Mouse (Mus musculus) liver, adult 2 months (tissue): ENCODE data around the gene Fnip1. TPM values are rescaled to one million over a fixed set of nuclear protein-coding genes. Genes with fewer than 3 reads are reported as not detected.

Experiments
- DNase-seq: peaks from one replicate; pipeline ENCODE4 v3.0.0-alpha.2; 2011; ENCODE audit warnings: low read depth, low spot score; ENCODE audit errors: extremely low read depth
- H3K27ac ChIP-seq: fragments of 200-500 bp; replicated peaks from 2 replicates; pipeline ENCODE4 v1.5.1; 2012; ENCODE audit warnings: low read depth, mild to moderate bottlenecking, control low read depth, inconsistent platforms, low read length; ENCODE audit not compliant: insufficient read depth
- H3K27me3 ChIP-seq: fragments of 200-500 bp; 2 replicates; pipeline ENCODE4 v1.6.1; 2012; ENCODE audit warnings: mild to moderate bottlenecking, moderate library complexity, low read length, inconsistent platforms; ENCODE audit not compliant: control insufficient read depth, insufficient read depth
- H3K36me3 ChIP-seq: fragments of 200-500 bp; 2 replicates; pipeline ENCODE4 v1.6.1; 2012; ENCODE audit warnings: low read length, inconsistent platforms; ENCODE audit not compliant: control insufficient read depth, insufficient read depth
- H3K4me1 ChIP-seq: fragments of 200-500 bp; 2 replicates; pipeline ENCODE4 v1.6.1; 2011; ENCODE audit warnings: low read length; ENCODE audit not compliant: control insufficient read depth, insufficient read depth
- H3K4me3 ChIP-seq: fragments of 200-500 bp; 2 replicates; pipeline ENCODE4 v1.5.1; 2011; ENCODE audit warnings: low read depth, mild to moderate bottlenecking, control low read depth, low read length, moderate library complexity; ENCODE audit not compliant: insufficient read depth
- H3K79me2 ChIP-seq: fragments of 200-500 bp; 2 replicates; pipeline ENCODE4 v1.6.1; 2012; ENCODE audit warnings: inconsistent platforms, mild to moderate bottlenecking, low read length, moderate library complexity; ENCODE audit not compliant: control insufficient read depth, insufficient read depth
- H3K9ac ChIP-seq: fragments of 200-500 bp; 2 replicates; pipeline ENCODE4 v1.6.1; 2012; ENCODE audit warnings: low read depth, mild to moderate bottlenecking, control low read depth, inconsistent platforms, low read length
- CTCF ChIP-seq: fragments of 200-500 bp; IDR thresholded peaks from 2 replicates; pipeline ENCODE4 v1.5.1; 2011; ENCODE audit warnings: low read depth, low read length, control low read depth
- POLR2A ChIP-seq: fragments of 200-500 bp; IDR thresholded peaks from 2 replicates; pipeline ENCODE4 v1.6.1; 2011; ENCODE audit warnings: low read length, control low read depth; ENCODE audit not compliant: insufficient read depth; ENCODE audit errors: extremely low read depth
- WGBS: fragments of 180-500 bp; shearing (Covaris S2); methylation state at CpG from one replicate; pipeline ENCODE4 v1.1.7; 2018; 5-methylcytosine and 5-hydroxymethylcytosine counted together
- polyA plus RNA-seq: library from polyadenylated mRNA; depleted of rRNA; stranded (reverse); fragments of >200 nt; gene quantifications from 2 replicates; pipeline ENCODE4 v1.2.3, GENCODE M21; 2012
- total RNA-seq: library from RNA; depleted of rRNA; stranded (reverse); fragments of >200 nt; gene quantifications from 2 replicates; pipeline ENCODE4 v1.2.3, GENCODE M21; 2014

Fnip1 gene
- total and polyA plus RNA-seq, 2 experiments, result 2.3 to 42.5 TPM

DNA sequence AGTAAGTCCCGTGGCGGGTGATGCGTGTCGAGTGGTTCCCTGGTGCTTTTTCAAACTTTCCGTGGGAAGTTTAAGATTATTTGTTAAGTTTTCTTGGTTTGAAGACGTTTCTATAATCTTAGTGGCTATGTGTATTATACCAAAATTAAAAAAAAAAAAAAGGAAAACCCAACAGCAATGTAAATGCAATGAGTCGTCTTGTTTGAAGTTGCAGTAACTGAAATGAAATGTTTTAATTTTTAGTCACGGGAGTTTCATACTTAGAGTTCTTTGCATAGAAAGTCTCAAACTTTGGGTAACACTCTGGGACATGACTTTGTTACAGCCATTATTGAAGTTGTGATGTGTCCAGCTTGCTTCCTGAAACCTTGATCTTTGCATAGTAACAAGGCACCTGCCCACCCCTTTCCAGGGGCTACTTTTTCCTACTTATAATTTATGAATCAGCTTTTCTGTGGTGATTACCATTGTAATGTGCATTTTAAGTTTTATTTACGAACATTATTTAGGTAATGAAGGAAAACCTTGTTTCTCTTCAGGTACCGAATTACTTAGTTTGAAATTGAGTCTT, 85.5 kb downstream of the Fnip1 start:
- no peak for TF ChIP-seq CTCF
- no peak for TF ChIP-seq POLR2A
- H3K79me2 ChIP-seq, result peaks cover 3% of the 10 kb centered on the region; the same call in 1 of the 2 replicates
- H3K36me3 ChIP-seq, result no peaks in the 10 kb centered on the region
- H3K4me1 ChIP-seq, result peaks cover 3% of the 10 kb centered on the region; the same call in 1 of the 2 replicates
- H3K27ac ChIP-seq, result peak overlapping the region; percentile 72
- H3K4me3 ChIP-seq, result peak overlapping the region; percentile 83
- no peak for DNase-seq
- WGBS, result 11% methylated on average over 10 of the region's 10 CpGs
- H3K27me3 ChIP-seq, result no peaks in the 10 kb centered on the region
- H3K9ac ChIP-seq, result peak overlapping the region; percentile 87

DNA sequence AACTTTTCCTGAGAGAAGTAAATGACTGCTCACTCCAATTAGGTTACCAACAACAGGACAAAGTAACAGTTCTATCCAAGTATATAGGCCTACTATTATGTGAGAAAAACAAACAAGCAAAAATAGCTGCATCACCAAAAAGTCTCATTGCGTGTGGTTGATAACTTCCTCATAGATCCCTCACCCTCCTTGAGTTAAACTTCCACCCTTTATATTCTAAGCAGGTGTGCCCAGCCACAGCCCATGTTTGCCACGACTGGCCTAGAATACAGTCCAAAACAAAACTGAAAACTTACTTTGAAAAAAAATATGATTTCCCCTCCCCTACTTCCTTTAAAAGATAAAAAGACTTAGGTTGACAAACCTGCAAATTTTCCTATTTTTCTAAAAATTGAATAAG, 90.0 kb downstream of the Fnip1 start:
- H3K4me1 ChIP-seq, result peaks cover 3% of the 10 kb centered on the region; the same call in 1 of the 2 replicates
- DNase-seq, result no peak
- no peak overlapping the region for H3K4me3 ChIP-seq
- TF ChIP-seq CTCF (no peak), POLR2A (no peak)
- H3K27ac ChIP-seq, result no peak overlapping the region
- WGBS, result 66% methylated on average over 2 of the region's 2 CpGs
- peaks cover 13% of the 10 kb centered on the region; the same call in 1 of the 2 replicates for H3K79me2 ChIP-seq
- H3K9ac ChIP-seq, result no peak overlapping the region
- no peaks in the 10 kb centered on the region for H3K27me3 ChIP-seq
- H3K36me3 ChIP-seq, result no peaks in the 10 kb centered on the region

DNA sequence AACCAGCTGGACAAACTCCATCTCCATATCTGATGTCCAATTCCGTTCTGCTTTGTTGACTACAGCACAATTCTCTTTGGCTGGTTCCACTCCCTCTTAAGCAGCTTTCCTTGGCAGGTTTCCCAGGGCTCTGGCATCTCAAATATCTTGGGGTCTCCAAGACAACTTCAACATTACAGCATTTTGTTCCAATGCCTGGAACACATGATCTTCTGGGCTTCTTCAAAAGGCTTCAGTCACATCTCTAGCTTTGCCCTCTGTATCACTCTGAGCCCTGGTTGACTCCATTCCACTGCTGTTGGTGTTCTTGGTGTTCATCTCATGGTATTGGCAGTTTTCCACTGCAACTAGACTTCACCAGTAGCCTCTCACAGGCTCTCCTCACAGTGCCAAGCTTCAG, 92.4 kb downstream of the Fnip1 start:
- Histone ChIP-seq H3K4me1 (no peaks in the 10 kb centered on the region; the same call in 1 of the 2 replicates), H3K27ac (no peak overlapping the region), H3K9ac (no peak overlapping the region), H3K79me2 (peaks cover 10% of the 10 kb centered on the region; the same call in 1 of the 2 replicates), H3K4me3 (no peak overlapping the region), H3K36me3 (no peaks in the 10 kb centered on the region), H3K27me3 (no peaks in the 10 kb centered on the region)
- WGBS, result 59% methylated on average over 1 of the region's 1 CpGs
- no peak for DNase-seq
- TF ChIP-seq CTCF (no peak), POLR2A (no peak)

DNA sequence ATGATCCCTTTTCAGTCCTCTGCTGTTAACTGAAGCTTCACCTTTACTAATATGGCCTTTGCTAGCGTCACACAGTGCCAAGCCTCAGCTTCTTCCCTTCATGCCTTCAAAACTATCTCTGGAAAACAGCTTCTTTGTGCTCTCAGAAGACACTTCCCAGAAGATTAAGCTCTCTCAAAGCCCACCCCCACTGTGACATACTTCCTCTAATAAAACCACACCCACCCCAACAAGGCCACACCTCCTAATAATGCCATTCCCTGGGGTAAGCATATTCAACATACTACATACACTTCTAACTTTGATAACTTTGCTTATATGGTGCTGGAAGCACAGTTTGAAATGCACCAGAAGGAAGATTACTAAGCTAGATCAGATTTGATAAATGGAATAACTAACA, 92.9 kb downstream of the Fnip1 start:
- Histone ChIP-seq H3K4me1 (no peaks in the 10 kb centered on the region; the same call in 1 of the 2 replicates), H3K9ac (no peak overlapping the region), H3K36me3 (no peaks in the 10 kb centered on the region), H3K4me3 (no peak overlapping the region), H3K79me2 (peaks cover 10% of the 10 kb centered on the region; the same call in 1 of the 2 replicates), H3K27ac (no peak overlapping the region), H3K27me3 (no peaks in the 10 kb centered on the region)
- WGBS, result 90% methylated on average over 1 of the region's 1 CpGs
- TF ChIP-seq POLR2A, result no peak
- no peak for TF ChIP-seq CTCF
- DNase-seq, result no peak

DNA sequence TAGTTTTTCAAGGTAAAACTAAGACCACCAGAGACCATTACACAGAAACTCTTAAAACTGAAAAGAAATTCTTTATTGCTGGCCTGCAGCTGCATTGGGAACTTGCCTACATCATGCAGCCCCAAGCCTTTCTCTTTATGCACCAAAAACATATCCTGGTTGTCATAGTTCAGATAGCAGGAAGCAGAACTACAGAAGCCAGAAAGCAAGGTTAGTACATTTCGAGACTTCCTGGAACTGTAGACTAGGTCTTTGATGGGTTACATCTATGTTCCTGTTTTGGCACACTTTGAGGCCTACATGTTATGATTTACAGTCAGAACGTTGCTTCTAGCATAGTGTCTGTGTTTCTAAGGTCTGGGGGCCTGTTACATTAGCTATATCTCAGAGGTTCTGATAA, 95.8 kb downstream of the Fnip1 start:
- DNase-seq, result no peak
- WGBS, result 62% methylated on average over 2 of the region's 2 CpGs
- TF ChIP-seq POLR2A, result no peak
- no peak for TF ChIP-seq CTCF
- Histone ChIP-seq H3K79me2 (peaks cover 13% of the 10 kb centered on the region; the same call in 1 of the 2 replicates), H3K9ac (no peak overlapping the region), H3K4me3 (no peak overlapping the region), H3K36me3 (no peaks in the 10 kb centered on the region), H3K27me3 (no peaks in the 10 kb centered on the region), H3K27ac (no peak overlapping the region), H3K4me1 (no peaks in the 10 kb centered on the region; the same call in none of the 2 replicates)

DNA sequence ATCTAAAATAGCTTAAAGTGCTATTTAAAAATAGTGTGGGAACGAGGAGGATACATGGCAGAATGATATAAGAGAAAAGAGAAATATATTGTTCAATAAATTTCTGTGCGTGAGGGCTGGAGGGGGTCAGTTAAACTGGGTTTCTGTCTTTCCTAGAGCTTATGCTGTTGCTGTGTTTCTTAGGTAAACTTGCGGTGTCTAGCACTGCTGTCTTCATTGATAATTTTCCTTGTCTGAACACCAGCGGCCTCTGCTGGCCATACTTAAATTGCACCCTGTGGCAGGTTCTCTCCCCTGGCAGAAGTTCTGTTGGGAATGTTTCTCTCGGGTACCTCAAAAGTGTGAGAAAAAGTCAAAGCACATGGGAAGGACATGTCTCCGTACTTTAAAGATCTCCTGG, 96.9 kb downstream of the Fnip1 start:
- peaks cover 11% of the 10 kb centered on the region; the same call in 1 of the 2 replicates for H3K79me2 ChIP-seq
- no peaks in the 10 kb centered on the region for H3K36me3 ChIP-seq
- no peaks in the 10 kb centered on the region; the same call in none of the 2 replicates for H3K4me1 ChIP-seq
- H3K27me3 ChIP-seq, result no peaks in the 10 kb centered on the region
- TF ChIP-seq CTCF, result peak; percentile 66
- TF ChIP-seq POLR2A, result no peak
- DNase-seq, result peak; percentile 41
- no peak overlapping the region for H3K27ac ChIP-seq
- 44% methylated on average over 6 of the region's 6 CpGs for WGBS
- H3K4me3 ChIP-seq, result no peak overlapping the region
- no peak overlapping the region for H3K9ac ChIP-seq
